Mouse (Mus musculus): Measurements from ENCODE around the gene Gm11634. TPM values are rescaled to one million over a fixed set of nuclear protein-coding genes. Genes with fewer than 3 reads are reported as not detected.
"Not testable (repeated sequence)": the region's sequence is repeated elsewhere in the genome, so short reads cannot be mapped to it uniquely, and the experiment has no call there.

The Gm11634 gene
- not detected in 2 replicates for polyA plus RNA-seq (2015; fragmentation: Nextera tagmentation; extraction: Ambion mirVana)

DNA sequence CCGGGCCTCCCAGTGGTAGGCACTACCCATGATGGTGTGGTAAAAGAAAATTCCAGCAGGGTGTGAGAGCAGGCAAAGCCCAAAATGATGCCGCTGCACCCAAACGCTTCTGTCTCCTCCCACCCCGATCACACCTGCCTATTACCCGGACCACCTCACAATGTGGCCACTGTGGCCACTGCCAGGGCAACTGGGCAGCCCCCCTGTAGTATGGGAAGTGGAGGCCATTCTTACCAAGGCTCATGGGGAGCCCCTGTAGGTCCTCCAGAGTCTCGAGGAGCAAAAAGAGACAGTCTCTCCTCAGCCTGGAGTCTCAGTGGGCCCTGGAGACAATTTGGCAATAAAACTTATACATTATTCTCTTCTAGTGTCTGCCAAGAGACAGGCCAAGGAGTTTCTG is at the start of gene Gm11634:
Gm11634 (minus strand) TSS at position 101 of the 400 bp plus-strand sequence.
- DNase-seq (ENCODE audit: low spot score), result no peak

GRCm38 (mm10) chr11:101647093-101647492 is 48.0 kb upstream of the Gm11634 start:
- not testable (repeated sequence) for DNase-seq (ENCODE audit: low spot score)

GRCm38 (mm10) chr11:101646283-101646794 is 47.3 kb upstream of the Gm11634 start:
- DNase-seq (ENCODE audit: low spot score), result not testable (repeated sequence)

DNA sequence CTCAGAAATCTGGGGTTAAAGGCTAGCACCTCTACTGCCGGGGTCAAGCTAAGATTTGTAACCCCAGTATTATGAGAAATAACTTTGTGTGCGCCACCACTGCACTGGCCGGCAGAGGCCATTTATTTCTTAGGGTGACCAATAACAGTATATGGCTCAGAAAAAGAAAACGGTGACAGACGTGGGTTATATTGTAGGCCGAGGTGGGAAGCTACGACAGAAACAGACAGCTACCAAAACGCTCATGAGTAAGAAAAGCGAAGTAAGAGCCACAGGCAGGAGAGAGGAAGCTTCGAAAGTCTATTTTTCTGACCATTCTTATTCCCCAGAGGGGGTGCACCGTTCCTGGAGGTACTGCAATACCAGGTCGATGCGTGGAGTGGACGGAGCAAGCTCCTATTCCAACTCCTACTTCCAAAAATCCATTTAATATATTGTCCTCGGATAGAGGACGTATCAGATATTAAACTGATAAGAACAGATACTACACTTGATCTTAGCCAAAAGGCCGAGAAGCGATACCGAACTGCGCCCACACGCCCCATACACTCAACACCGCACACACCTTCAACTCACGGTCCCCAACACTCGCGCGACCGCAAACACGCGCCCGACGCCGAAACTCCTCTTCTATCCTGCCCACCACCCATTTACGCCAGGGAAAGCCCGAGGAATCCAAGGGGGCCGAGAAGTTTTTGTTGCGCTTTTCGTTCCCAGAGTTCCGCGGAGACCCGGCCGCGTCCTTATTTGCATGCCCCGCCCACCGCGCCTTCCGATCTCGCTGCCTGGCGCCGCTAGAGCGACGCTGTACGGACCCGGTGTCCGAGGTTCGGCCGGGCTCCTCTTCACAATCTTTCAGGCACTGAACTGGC is 46.6 kb upstream of the Gm11634 start:
- DNase-seq (ENCODE audit: low spot score), result peak; percentile 80

- DNase-seq (ENCODE audit: low spot score), result not testable (repeated sequence)
These were observed 46.0 kb upstream of the Gm11634 start for GRCm38 (mm10) chr11:101645043-101645410.

DNA sequence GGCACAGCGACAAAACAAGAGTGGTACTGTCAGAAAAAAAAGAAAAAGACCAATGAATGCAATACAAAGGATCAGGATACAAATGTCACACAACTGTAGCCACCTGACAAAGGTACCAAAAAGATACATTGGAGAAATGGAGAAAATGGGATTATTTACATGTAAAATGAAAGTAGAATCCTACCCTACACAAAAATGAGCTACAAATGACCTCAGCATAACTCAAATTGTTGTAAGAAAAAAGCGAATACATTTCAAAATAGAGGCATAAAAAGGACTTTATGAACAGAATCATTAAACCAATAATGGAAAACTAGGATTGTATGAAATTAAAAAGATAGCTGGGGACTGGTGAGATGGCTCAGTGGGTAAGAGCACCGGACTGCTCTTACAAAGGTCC is 45.5 kb upstream of the Gm11634 start:
- no peak for DNase-seq (ENCODE audit: low spot score)

- DNase-seq (ENCODE audit: low spot score), result no peak
These were observed 43.9 kb upstream of the Gm11634 start for GRCm38 (mm10) chr11:101642931-101643330.

GRCm38 (mm10) chr11:101641710-101642642 is 42.9 kb upstream of the Gm11634 start:
- peak; percentile 69 for DNase-seq (ENCODE audit: low spot score)

- peak; percentile 72 for DNase-seq (ENCODE audit: low spot score)
These were observed 42.0 kb upstream of the Gm11634 start for GRCm38 (mm10) chr11:101640857-101641709.

DNA sequence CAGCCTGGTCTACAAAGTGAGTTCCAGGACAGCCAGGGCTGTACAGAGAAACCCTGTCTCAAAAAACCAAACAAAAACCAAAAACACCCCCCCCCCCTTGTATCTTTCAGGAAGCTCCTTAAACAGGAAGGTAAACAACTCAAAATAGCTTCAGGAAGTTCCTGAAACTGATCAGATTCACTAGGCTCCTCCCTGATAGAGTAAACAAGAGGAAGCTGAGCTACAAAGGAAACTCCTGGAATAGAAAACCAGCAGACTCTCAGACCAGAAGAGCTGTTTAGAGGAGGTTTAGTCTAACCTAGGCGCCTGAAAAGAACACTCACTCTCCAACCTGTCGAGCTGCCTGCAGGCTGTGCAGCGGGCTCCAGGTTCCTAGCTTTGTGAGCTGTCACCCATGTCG is 40.7 kb upstream of the Gm11634 start:
- no peak for DNase-seq (ENCODE audit: low spot score)

DNA sequence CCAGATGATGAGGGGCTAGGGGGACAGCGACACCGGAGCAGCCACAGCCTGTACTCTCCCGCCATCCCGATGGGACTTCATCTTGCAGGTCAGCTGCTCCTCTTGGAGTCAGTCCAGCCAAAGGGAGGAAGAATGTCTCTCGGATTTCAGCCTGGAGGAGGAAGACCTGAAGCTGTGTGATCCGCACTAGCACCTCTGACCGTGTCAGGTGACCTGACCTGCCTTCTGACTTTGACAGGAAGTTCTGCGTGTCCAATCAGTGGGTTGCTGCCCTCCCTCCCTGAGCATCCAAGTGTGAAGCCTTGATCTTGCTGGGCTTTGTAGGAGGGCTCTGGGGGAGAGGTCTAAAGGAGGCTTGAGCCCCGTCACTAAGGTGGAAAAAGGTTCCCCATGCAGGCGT is 36.6 kb upstream of the Gm11634 start:
- no peak for DNase-seq (ENCODE audit: low spot score)

GRCm38 (mm10) chr11:101628733-101629417 is 29.8 kb upstream of the Gm11634 start:
- DNase-seq (ENCODE audit: low spot score), result not testable (repeated sequence)

GRCm38 (mm10) chr11:101627857-101628559 is 29.0 kb upstream of the Gm11634 start:
- DNase-seq (ENCODE audit: low spot score), result peak; percentile 91

DNA sequence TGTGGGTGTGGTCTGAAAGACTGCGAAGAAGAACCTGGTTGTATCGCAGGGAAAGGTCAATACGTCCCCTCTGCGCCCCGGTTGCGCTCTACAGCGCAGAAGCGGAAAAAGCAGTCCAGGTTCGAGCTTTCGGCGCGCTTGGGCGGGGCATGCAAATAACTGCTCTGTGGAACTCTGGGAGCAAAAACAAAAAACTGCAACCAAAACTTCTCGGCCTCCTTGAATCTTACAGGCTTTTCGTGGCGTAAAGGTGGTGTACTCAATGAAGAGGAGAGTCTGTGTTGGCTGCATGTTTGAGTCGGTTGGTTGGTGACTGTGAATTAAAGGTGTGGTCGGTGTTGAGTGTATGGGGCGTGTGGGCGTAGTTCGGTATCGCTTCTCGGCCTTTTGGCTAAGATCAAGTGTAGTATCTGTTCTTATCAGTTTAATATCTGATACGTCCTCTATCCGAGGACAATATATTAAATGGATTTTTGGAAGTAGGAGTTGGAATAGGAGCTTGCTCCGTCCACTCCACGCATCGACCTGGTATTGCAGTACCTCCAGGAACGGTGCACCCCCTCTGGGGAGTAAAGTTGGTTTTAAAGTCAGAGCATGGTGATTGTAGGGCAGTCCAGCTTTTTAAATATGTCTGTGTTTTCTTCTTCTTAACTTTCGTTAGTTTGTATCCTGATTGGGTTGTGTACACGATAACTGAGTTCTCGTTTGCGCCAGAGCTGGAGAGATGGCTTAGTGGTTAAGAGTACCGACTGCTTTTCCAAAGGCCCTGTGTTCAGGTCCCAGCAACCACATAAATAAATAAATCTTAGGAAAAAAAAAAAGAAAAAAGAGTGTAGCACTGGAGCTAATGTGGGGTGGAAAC is 28.2 kb upstream of the Gm11634 start, which contains the start of gene Rdm1:
Rdm1 (plus strand) TSS at position 201 of the 862 bp plus-strand sequence.
- DNase-seq (ENCODE audit: low spot score), result peak; percentile 89

- DNase-seq (ENCODE audit: low spot score), result no peak
These were observed 27.6 kb upstream of the Gm11634 start for GRCm38 (mm10) chr11:101626649-101626994.

DNA sequence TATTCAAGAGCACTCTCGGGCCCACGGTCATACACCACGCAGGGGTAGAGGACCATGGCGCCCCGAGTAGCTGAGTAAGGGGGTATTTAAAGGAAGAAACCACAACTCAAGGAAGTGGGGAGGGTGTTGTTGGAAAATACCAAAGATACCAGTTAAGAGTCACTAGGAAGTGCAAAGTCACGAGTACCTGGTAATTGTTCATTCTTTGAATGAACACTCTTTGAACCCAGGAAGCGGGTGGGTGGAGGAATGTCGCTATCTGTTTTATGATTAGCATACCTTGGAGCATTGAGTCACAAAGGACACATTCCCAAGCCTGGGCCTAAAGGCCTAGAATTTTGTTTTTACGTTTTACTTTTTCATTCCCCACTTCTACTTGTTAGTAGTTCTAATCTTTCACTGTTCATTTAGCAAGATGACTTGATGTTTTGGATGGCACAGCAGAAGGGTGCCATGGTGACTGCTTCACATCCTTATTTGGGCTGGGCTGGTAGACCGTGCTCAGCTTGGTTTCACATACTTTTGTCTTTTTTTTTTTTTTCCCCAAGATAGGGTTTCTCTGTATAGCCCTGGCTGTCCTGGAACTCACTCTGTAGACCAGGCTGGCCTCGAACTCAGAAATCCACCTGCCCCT is 21.1 kb upstream of the Gm11634 start:
- DNase-seq (ENCODE audit: low spot score), result not testable (repeated sequence)

GRCm38 (mm10) chr11:101618596-101618995 is 19.5 kb upstream of the Gm11634 start:
- DNase-seq (ENCODE audit: low spot score), result no peak

GRCm38 (mm10) chr11:101617849-101618248 is 18.8 kb upstream of the Gm11634 start:
- peak; percentile 51 for DNase-seq (ENCODE audit: low spot score)

Measured in thymus, postnatal 0 days (tissue).